Mouse (Mus musculus): ENCODE data around the gene Prc1. TPM values are rescaled to one million over a fixed set of nuclear protein-coding genes. Genes with fewer than 3 reads are reported as not detected.
A peak's percentile ranks its signal among the peaks of the same experiment; 100 is the strongest.

Gene Prc1
- 42.0 and 51.8 TPM in 2 replicates for polyA plus RNA-seq (2015; fragmentation: Nextera tagmentation; extraction: Ambion mirVana)

DNA sequence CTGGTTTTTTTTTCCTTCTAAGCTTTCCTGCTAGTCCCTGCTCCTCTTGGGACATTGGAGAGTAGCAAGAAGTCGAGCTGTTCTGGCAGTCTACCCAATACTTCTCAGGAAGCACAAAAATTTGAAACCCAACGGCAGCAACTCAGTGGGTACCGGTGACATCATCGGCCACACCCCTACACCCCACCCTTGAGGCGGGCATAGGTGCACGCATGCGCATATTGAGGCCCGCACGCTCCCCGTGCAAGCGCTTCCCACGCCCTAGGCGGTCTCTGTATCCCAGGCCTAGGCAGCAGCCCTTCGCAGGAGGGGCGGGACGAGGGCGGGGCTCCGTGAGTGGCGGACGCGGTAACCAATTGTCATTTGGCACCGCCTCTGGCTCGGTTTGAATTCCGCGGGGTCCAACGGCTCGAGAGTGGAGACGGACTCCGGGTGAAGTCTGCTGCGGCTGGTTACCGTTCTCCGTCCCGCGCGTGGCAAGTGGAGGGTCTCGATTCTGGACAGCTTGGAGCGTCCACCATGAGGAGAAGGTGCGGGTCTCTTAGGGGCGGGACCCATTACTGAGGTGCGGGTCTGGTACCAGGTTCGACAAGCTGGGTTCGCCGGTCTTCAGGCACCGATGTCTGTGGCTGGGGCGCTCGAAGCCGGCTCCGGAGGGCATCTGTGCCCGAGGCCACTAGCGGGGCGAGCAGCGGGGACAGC is at the start of gene Prc1:
Prc1 (plus strand) TSS at position 389 of the 702 bp plus-strand sequence.
- Histone ChIP-seq H3K4me1 (replicated peaks) (peaks cover 4% of the 10 kb centered on the region; the same call in 1 of the 2 replicates), H3K27ac (replicated peaks) (peak within 1 kb of the TSS; percentile 17), H3K27me3 (no peaks in the 10 kb centered on the region), H3K9me3 (no peaks in the 10 kb centered on the region), H3K4me3 (peak within 1 kb of the TSS; percentile 57), H3K36me3 (peaks cover 19% of the 10 kb centered on the region), H3K4me2 (peak within 1 kb of the TSS; percentile 87), H3K9ac (peak within 1 kb of the TSS; percentile 36)
- ATAC-seq (ENCODE audit: low FRiP score, low read depth) = peak; percentile 99
- WGBS = under 1% methylated on average over 52 of the region's 52 CpGs

- Histone ChIP-seq H3K36me3 (0 out of 2 replicates have a peak, but pooled peaks cover 8% of the 10 kb centered on the region), H3K4me3 (no peak overlapping the region), H3K9ac (no peak overlapping the region), H3K27me3 (no peaks in the 10 kb centered on the region), H3K4me1 (replicated peaks) (0 out of 2 replicates have a peak, but pooled peaks cover 5% of the 10 kb centered on the region), H3K27ac (replicated peaks) (no peak overlapping the region), H3K4me2 (no peak overlapping the region), H3K9me3 (no peaks in the 10 kb centered on the region)
- WGBS = 95% methylated on average over 4 of the region's 4 CpGs
- ATAC-seq (ENCODE audit: low FRiP score, low read depth) = no peak
Observed at GRCm38 (mm10) chr7:80244851-80245250, 49.4 kb upstream of the Prc1 start.

- Histone ChIP-seq H3K27ac (replicated peaks) (peak within 1 kb of the TSS; percentile 88), H3K4me1 (replicated peaks) (0 out of 2 replicates have a peak, but pooled peaks cover 5% of the 10 kb centered on the region), H3K4me3 (peak within 1 kb of the TSS; percentile 59), H3K27me3 (0 out of 2 replicates have a peak, but pooled peaks cover 2% of the 10 kb centered on the region), H3K9me3 (no peaks in the 10 kb centered on the region), H3K4me2 (peak within 1 kb of the TSS; percentile 62), H3K36me3 (no peaks in the 10 kb centered on the region), H3K9ac (peak within 1 kb of the TSS; percentile 68)
- ATAC-seq (ENCODE audit: low FRiP score, low read depth) = peak; percentile 99
- under 1% methylated on average over 47 of the region's 48 CpGs for WGBS
Observed at GRCm38 (mm10) chr7:80246148-80246721, 48.0 kb upstream of the Prc1 start, which contains the start of gene Ttll13. Gene Ttll13, plus strand, starts transcription at chr7:80246376.

DNA sequence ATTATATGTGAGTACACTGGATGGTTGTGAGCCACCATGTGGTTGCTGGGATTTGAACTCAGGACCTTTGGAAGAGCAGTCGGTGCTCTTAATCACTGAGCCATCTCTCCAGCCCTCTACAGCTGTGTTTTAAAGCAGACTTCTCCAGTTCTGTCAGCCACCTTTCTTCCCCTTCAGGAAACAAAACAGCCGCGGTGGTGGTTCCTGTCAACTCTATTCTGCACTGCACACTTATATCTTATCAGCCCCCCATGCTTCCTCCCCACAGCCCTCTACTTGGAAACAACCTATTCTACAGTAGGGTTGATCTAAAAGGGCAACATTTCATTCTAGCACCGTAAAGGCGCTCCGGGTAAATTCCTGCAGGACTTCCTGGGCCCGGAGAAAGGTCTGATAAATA is 47.4 kb upstream of the Prc1 start:
- H3K9ac ChIP-seq = no peak overlapping the region
- peak overlapping the region; percentile 62 for H3K4me2 ChIP-seq
- 0 out of 2 replicates have a peak, but pooled peaks cover 2% of the 10 kb centered on the region for H3K27me3 ChIP-seq
- peak overlapping the region; percentile 59 for H3K4me3 ChIP-seq
- ATAC-seq (ENCODE audit: low FRiP score, low read depth) = no peak
- no peaks in the 10 kb centered on the region for H3K36me3 ChIP-seq
- H3K27ac ChIP-seq (replicated peaks) = peak overlapping the region; percentile 88; the same call in 1 of the 2 replicates
- H3K4me1 ChIP-seq (replicated peaks) = 0 out of 2 replicates have a peak, but pooled peaks cover 5% of the 10 kb centered on the region
- WGBS = 66% methylated on average over 7 of the region's 7 CpGs
- H3K9me3 ChIP-seq = no peaks in the 10 kb centered on the region

GRCm38 (mm10) chr7:80252437-80252836 is 41.8 kb upstream of the Prc1 start:
- ATAC-seq (ENCODE audit: low FRiP score, low read depth) = no peak
- Histone ChIP-seq H3K4me1 (replicated peaks) (no peaks in the 10 kb centered on the region), H3K4me3 (no peak overlapping the region), H3K9me3 (no peaks in the 10 kb centered on the region), H3K36me3 (no peaks in the 10 kb centered on the region), H3K9ac (no peak overlapping the region), H3K4me2 (no peak overlapping the region), H3K27ac (replicated peaks) (no peak overlapping the region), H3K27me3 (peaks cover 14% of the 10 kb centered on the region; the same call in 1 of the 2 replicates)
- 72% methylated on average over 7 of the region's 7 CpGs for WGBS

GRCm38 (mm10) chr7:80252886-80253285 is 41.4 kb upstream of the Prc1 start:
- WGBS = 87% methylated on average over 11 of the region's 11 CpGs
- no peak for ATAC-seq (ENCODE audit: low FRiP score, low read depth)
- no peak overlapping the region for H3K9ac ChIP-seq
- no peaks in the 10 kb centered on the region for H3K36me3 ChIP-seq
- no peak overlapping the region for H3K4me2 ChIP-seq
- H3K4me3 ChIP-seq = no peak overlapping the region
- no peak overlapping the region for H3K27ac ChIP-seq (replicated peaks)
- peaks cover 17% of the 10 kb centered on the region for H3K27me3 ChIP-seq
- H3K9me3 ChIP-seq = no peaks in the 10 kb centered on the region
- H3K4me1 ChIP-seq (replicated peaks) = no peaks in the 10 kb centered on the region

- H3K4me2 ChIP-seq = no peak overlapping the region
- no peaks in the 10 kb centered on the region for H3K36me3 ChIP-seq
- peaks cover 6% of the 10 kb centered on the region for H3K4me1 ChIP-seq (replicated peaks)
- peaks cover 35% of the 10 kb centered on the region for H3K27me3 ChIP-seq
- no peak overlapping the region for H3K4me3 ChIP-seq
- H3K27ac ChIP-seq (replicated peaks) = no peak overlapping the region
- no peak for ATAC-seq (ENCODE audit: low FRiP score, low read depth)
- H3K9ac ChIP-seq = no peak overlapping the region
- WGBS = 73% methylated on average over 2 of the region's 2 CpGs
- no peaks in the 10 kb centered on the region for H3K9me3 ChIP-seq
Observed at GRCm38 (mm10) chr7:80255981-80256380, 38.3 kb upstream of the Prc1 start.

- Histone ChIP-seq H3K36me3 (no peaks in the 10 kb centered on the region), H3K27me3 (peaks cover 35% of the 10 kb centered on the region), H3K9ac (no peak overlapping the region), H3K27ac (replicated peaks) (no peak overlapping the region), H3K4me1 (replicated peaks) (peaks cover 15% of the 10 kb centered on the region), H3K4me3 (no peak overlapping the region), H3K9me3 (no peaks in the 10 kb centered on the region), H3K4me2 (no peak overlapping the region)
- WGBS = 74% methylated on average over 2 of the region's 2 CpGs
- no peak for ATAC-seq (ENCODE audit: low FRiP score, low read depth)
Observed at GRCm38 (mm10) chr7:80257706-80258105, 36.5 kb upstream of the Prc1 start.

GRCm38 (mm10) chr7:80260625-80261371 is 33.5 kb upstream of the Prc1 start, which contains the start of gene Ngrn:
Gene Ngrn, plus strand, starts transcription at chr7:80261215.
- peak within 1 kb of the TSS; percentile 87 for H3K9ac ChIP-seq
- whole genome bisulfite sequencing = 25% methylated on average over 40 of the region's 40 CpGs
- H3K4me3 ChIP-seq = peak within 1 kb of the TSS; percentile 96
- H3K4me1 ChIP-seq (replicated peaks) = peaks cover 20% of the 10 kb centered on the region
- H3K36me3 ChIP-seq = peaks cover 21% of the 10 kb centered on the region
- peaks cover 32% of the 10 kb centered on the region for H3K27me3 ChIP-seq
- H3K4me2 ChIP-seq = peak within 1 kb of the TSS; percentile 85
- no peaks in the 10 kb centered on the region for H3K9me3 ChIP-seq
- H3K27ac ChIP-seq (replicated peaks) = peak within 1 kb of the TSS; percentile 88
- peak; percentile 92 for ATAC-seq (ENCODE audit: low FRiP score, low read depth)

DNA sequence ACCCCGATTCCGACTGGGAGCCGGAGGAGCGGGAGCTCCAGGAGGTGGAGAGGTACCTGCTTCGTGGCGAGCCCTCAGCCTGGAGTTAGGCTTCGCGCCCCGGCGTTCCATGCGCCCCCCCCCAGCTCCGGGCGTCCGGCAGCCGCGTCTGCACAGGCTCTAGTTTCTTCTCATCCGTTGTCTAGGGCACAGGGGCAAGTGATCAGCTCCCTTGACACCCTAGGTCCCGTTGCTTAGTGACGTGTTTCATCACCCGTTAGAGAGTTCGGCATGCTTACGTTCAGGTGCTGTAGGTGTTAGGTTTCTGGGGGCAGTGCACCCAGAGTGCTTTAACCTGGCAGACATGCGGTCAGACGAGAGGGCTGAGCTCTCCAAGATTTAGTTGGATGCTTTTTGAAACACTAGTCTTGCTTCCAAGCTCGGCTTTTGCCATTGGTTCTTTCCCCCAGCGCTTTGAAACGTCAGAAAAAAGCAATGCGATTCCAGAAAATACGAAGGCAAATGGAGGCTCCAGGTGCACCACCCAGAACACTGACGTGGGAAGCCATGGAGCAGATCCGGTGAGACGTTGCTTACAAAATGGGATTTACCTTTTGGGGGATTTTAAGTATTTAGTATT is 32.8 kb upstream of the Prc1 start:
- H3K4me3 ChIP-seq = peak overlapping the region; percentile 96
- peak overlapping the region; percentile 88 for H3K27ac ChIP-seq (replicated peaks)
- H3K4me2 ChIP-seq = peak overlapping the region; percentile 85
- peaks cover 28% of the 10 kb centered on the region for H3K36me3 ChIP-seq
- under 1% methylated on average over 32 of the region's 32 CpGs for WGBS
- no peaks in the 10 kb centered on the region for H3K9me3 ChIP-seq
- no peak; the same call in 1 of the 2 replicates for ATAC-seq (ENCODE audit: low FRiP score, low read depth)
- peaks cover 32% of the 10 kb centered on the region for H3K27me3 ChIP-seq
- H3K9ac ChIP-seq = peak overlapping the region; percentile 87
- peaks cover 20% of the 10 kb centered on the region for H3K4me1 ChIP-seq (replicated peaks)

GRCm38 (mm10) chr7:80264606-80265005 is 29.6 kb upstream of the Prc1 start:
- H3K36me3 ChIP-seq = peaks cover 34% of the 10 kb centered on the region
- H3K4me2 ChIP-seq = no peak overlapping the region
- WGBS = 95% methylated on average over 12 of the region's 12 CpGs
- H3K9me3 ChIP-seq = no peaks in the 10 kb centered on the region
- H3K27ac ChIP-seq (replicated peaks) = no peak overlapping the region
- peaks cover 30% of the 10 kb centered on the region for H3K4me1 ChIP-seq (replicated peaks)
- no peak overlapping the region for H3K9ac ChIP-seq
- no peak overlapping the region for H3K4me3 ChIP-seq
- no peak for ATAC-seq (ENCODE audit: low FRiP score, low read depth)
- H3K27me3 ChIP-seq = 0 out of 2 replicates have a peak, but pooled peaks cover 4% of the 10 kb centered on the region

All from hindbrain, embryonic 15.5 days (tissue).